18 mouse cellular contexts compared by ENCODE assay signal in the genomic region with DNA sequence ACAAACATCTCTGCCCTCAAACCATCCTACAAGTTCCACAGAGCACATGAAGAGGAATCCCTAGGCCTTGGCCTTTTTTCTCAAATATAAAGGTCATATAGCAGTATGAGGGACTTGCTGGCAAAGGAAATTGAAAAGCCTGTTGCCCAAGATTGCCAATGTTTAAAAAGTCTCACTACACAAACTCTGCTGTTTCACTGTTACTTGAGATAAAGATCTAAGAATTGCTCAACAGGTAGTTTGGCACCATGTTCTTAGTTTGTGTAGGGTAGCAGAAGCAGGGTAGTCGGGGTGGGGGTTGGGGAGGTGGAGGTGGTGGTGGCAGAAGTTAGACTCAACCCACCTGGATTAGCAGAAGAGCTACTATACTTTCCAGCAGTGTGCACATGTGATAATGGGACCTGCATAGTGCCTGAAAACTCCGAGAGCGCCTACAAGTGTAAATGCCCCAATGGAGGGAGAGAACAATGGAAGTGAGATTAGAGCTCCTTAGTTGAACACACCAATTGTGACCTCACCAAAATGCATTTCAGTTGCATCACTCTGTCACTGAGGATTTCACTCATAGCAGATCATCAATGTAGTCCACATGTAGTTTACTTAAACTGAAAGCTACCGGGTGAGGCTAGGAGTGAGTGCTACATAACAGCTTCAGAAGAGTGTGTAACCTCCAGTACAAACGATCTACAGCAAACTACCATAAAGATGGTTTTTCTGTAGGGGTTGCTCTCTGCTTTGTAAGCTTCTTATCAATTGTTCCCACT.
A peak's percentile ranks its signal among the peaks of the same experiment; 100 is the strongest.
DNase-seq lines count a peak whose midpoint lies in the region; ATAC-seq lines count a peak whose summit lies in the region.
"Had no signal": no experiment of that assay in that cellular context is flagged by ENCODE, and none has a peak within 500 bp of the region (broad histone marks: within the 10 kb centered on the region; RNA-seq: fewer than 3 reads in every experiment).

No protein-coding gene starts in this region.

- WGBS in liver, embryonic 12.5 days (ENCODE audit: insufficient replicate concordance), result 67% methylated on average over 5 of the region's 5 CpGs
- 66% methylated on average over 5 of the region's 5 CpGs for whole genome bisulfite sequencing in intestine, embryonic 15.5 days

- ATAC-seq in liver, embryonic 12.5 days, result 0 out of 2 replicates have a peak, but pooled peaks have one; percentile 42
- ATAC-seq in intestine, embryonic 15.5 days, result peak; percentile 39
- ATAC-seq: activated CD4-positive, CD25-positive, alpha-beta regulatory T cell, adult 4 months; forebrain, embryonic 15.5 days; hindbrain, postnatal 0 days had no signal

- H3K9ac ChIP-seq in liver, embryonic 12.5 days, result no peak overlapping the region
- H3K9ac ChIP-seq in intestine, embryonic 15.5 days, result no peak overlapping the region
- H3K9ac ChIP-seq: forebrain, embryonic 15.5 days; limb, embryonic 12.5 days; lung, embryonic 15.5 days had no signal

- peaks cover 22% of the 10 kb centered on the region; the same call in 1 of the 2 replicates for H3K4me1 ChIP-seq in liver, embryonic 12.5 days
- H3K4me1 ChIP-seq in intestine, embryonic 15.5 days (replicated peaks), result no peaks in the 10 kb centered on the region
- H3K4me1 ChIP-seq: limb, embryonic 12.5 days had no signal

- no peaks in the 10 kb centered on the region for H3K9me3 ChIP-seq in liver, embryonic 12.5 days (replicated peaks)
- no peaks in the 10 kb centered on the region for H3K9me3 ChIP-seq in intestine, embryonic 15.5 days
- H3K9me3 ChIP-seq: forebrain, embryonic 15.5 days; hindbrain, embryonic 10.5 days; limb, embryonic 12.5 days; lung, embryonic 15.5 days; midbrain, embryonic 10.5 days had no signal

- no peak for DNase-seq in liver
- peak; percentile 26 for DNase-seq in NIH3T3 (ENCODE audit: low read depth)
- peak; percentile 64 for DNase-seq in lung, postnatal 25 days (ENCODE audit: low spot score)
- DNase-seq in thymus, postnatal 36 days, result no peak
- DNase-seq in thymus, postnatal 0 days (ENCODE audit: low spot score), result no peak
- DNase-seq: adrenal gland, postnatal 14 days; cerebellum, adult 9-11 months; gastrocnemius, postnatal 14 days; kidney, postnatal 4 days had no signal

- no peaks in the 10 kb centered on the region for H3K27me3 ChIP-seq in liver, embryonic 12.5 days (replicated peaks)
- H3K27me3 ChIP-seq in intestine, embryonic 15.5 days (replicated peaks), result no peaks in the 10 kb centered on the region
- H3K27me3 ChIP-seq: forebrain, embryonic 15.5 days; limb, embryonic 12.5 days; lung, embryonic 15.5 days had no signal

- H3K4me3 ChIP-seq in liver, embryonic 12.5 days, result no peak overlapping the region
- H3K4me3 ChIP-seq in intestine, embryonic 15.5 days (replicated peaks), result no peak overlapping the region
- H3K4me3 ChIP-seq: forebrain, embryonic 15.5 days; hindbrain, embryonic 10.5 days; limb, embryonic 12.5 days; lung, embryonic 15.5 days; midbrain, embryonic 10.5 days had no signal

- H3K27ac ChIP-seq in liver, embryonic 12.5 days, result no peak overlapping the region
- no peak overlapping the region for H3K27ac ChIP-seq in intestine, embryonic 15.5 days
- H3K27ac ChIP-seq: forebrain, embryonic 15.5 days; hindbrain, embryonic 10.5 days; hindbrain, postnatal 0 days; limb, embryonic 12.5 days; lung, embryonic 15.5 days; midbrain, embryonic 10.5 days had no signal

- H3K36me3 ChIP-seq in liver, embryonic 12.5 days, result no peaks in the 10 kb centered on the region
- H3K36me3 ChIP-seq in intestine, embryonic 15.5 days, result no peaks in the 10 kb centered on the region
- H3K36me3 ChIP-seq: forebrain, embryonic 15.5 days; hindbrain, embryonic 10.5 days; limb, embryonic 12.5 days; lung, embryonic 15.5 days; midbrain, embryonic 10.5 days had no signal

- H3K4me2 ChIP-seq in liver, embryonic 12.5 days, result no peak overlapping the region
- H3K4me2 ChIP-seq in intestine, embryonic 15.5 days (replicated peaks), result no peak overlapping the region
- H3K4me2 ChIP-seq: forebrain, embryonic 15.5 days; limb, embryonic 12.5 days; lung, embryonic 15.5 days had no signal

Comparison
In these comparisons a context has a peak if more than half of its experiments do, and no peak if none do; other contexts are left out.
1. DNase-seq: peak in NIH3T3 (single experiment) and lung, postnatal 25 days (single experiment); none in liver (single experiment), thymus, postnatal 36 days (0 of 2) and thymus, postnatal 0 days (single experiment).